Mouse (Mus musculus) hindbrain, embryonic 13.5 days (tissue): ENCODE results near the gene Tnrc6b. TPM values are rescaled to one million over a fixed set of nuclear protein-coding genes. Genes with fewer than 3 reads are reported as not detected.

Source experiments
- ATAC-seq: fragments of 200-750 bp; cut with Nextera tagmentation; 2 replicates; pipeline ENCODE4 v1.8.0; 2017; ENCODE audit warnings: moderate TSS enrichment; ENCODE audit not compliant: low FRiP score
- H3K27ac ChIP-seq: fragments of 300-500 bp; sonication (generic); 2 replicates; pipeline ENCODE4 v1.5.1; 2015; ENCODE audit warnings: inconsistent platforms, mild to moderate bottlenecking, moderate library complexity
- H3K27me3 ChIP-seq: fragments of 300-500 bp; sonication (generic); 2 replicates; pipeline ENCODE4 v1.6.1; 2015; ENCODE audit warnings: mild to moderate bottlenecking, inconsistent platforms
- H3K36me3 ChIP-seq: fragments of 300-500 bp; sonication (generic); 2 replicates; pipeline ENCODE4 v1.6.1; 2015; ENCODE audit warnings: mild to moderate bottlenecking, inconsistent platforms
- H3K4me1 ChIP-seq: fragments of 300-500 bp; sonication (generic); replicated peaks from 2 replicates; pipeline ENCODE4 v1.6.1; 2015; ENCODE audit warnings: inconsistent platforms
- H3K4me2 ChIP-seq: fragments of 300-500 bp; sonication (generic); 2 replicates; pipeline ENCODE4 v1.6.1; 2015; ENCODE audit warnings: inconsistent platforms, mild to moderate bottlenecking, moderate library complexity
- H3K4me3 ChIP-seq: fragments of 300-500 bp; sonication (generic); 2 replicates; pipeline ENCODE4 v1.5.1; 2015; ENCODE audit warnings: mild to moderate bottlenecking, inconsistent platforms
- H3K9ac ChIP-seq: fragments of 300-500 bp; sonication (generic); 2 replicates; pipeline ENCODE4 v1.6.1; 2015; ENCODE audit warnings: mild to moderate bottlenecking, inconsistent platforms
- H3K9me3 ChIP-seq: fragments of 300-500 bp; sonication (generic); 2 replicates; pipeline ENCODE4 v1.6.1; 2016; ENCODE audit warnings: inconsistent platforms
- WGBS: fragments of 180-500 bp; shearing (Covaris S2); methylation state at CpG from one replicate; pipeline ENCODE4 v1.1.7; 2015; 5-methylcytosine and 5-hydroxymethylcytosine counted together
- polyA plus RNA-seq: library from polyadenylated mRNA; unstranded; fragments of >200 nt; fragmentation: Nextera tagmentation; extraction: Ambion mirVana; gene quantifications from 2 replicates; pipeline ENCODE4 v1.2.1, GENCODE M21; 2015

The Tnrc6b gene
- polyA plus RNA-seq, 1 experiment from 2014 or later: 45.2 TPM

GRCm38 (mm10) chr15:80941468-80942040 is 230.4 kb downstream of the Tnrc6b start:
- Histone ChIP-seq H3K9me3 (no peaks in the 10 kb centered on the region), H3K4me3 (no peak overlapping the region), H3K27ac (no peak overlapping the region), H3K27me3 (no peaks in the 10 kb centered on the region), H3K4me1 (no peaks in the 10 kb centered on the region), H3K9ac (no peak overlapping the region), H3K4me2 (no peak overlapping the region), H3K36me3 (peaks cover 24% of the 10 kb centered on the region)
- 89% methylated on average over 6 of the region's 6 CpGs for WGBS
- ATAC-seq: no peak

- WGBS: 61% methylated on average over 3 of the region's 3 CpGs
- no peak for ATAC-seq
- Histone ChIP-seq H3K4me3 (no peak overlapping the region), H3K27ac (no peak overlapping the region), H3K9ac (no peak overlapping the region), H3K27me3 (no peaks in the 10 kb centered on the region), H3K9me3 (no peaks in the 10 kb centered on the region), H3K4me2 (no peak overlapping the region), H3K4me1 (peaks cover 18% of the 10 kb centered on the region), H3K36me3 (peaks cover 9% of the 10 kb centered on the region)
Measured at GRCm38 (mm10) chr15:80945851-80946250, 234.7 kb downstream of the Tnrc6b start.

- under 1% methylated on average over 63 of the region's 63 CpGs for WGBS
- Histone ChIP-seq H3K4me1 (peaks cover 18% of the 10 kb centered on the region), H3K4me3 (peak within 1 kb of the TSS; percentile 85), H3K27ac (peak within 1 kb of the TSS; percentile 76), H3K9ac (peak within 1 kb of the TSS; percentile 79), H3K4me2 (peak within 1 kb of the TSS; percentile 73), H3K9me3 (no peaks in the 10 kb centered on the region), H3K27me3 (no peaks in the 10 kb centered on the region), H3K36me3 (peaks cover 16% of the 10 kb centered on the region)
- ATAC-seq: peak; percentile 95
Measured at GRCm38 (mm10) chr15:80948145-80949135, 237.3 kb downstream of the Tnrc6b start, which contains the start of gene Adsl. Gene Adsl, plus strand, starts transcription at chr15:80948490.

GRCm38 (mm10) chr15:80949431-80949830 is 238.3 kb downstream of the Tnrc6b start:
- no peak for ATAC-seq
- Histone ChIP-seq H3K9ac (peak overlapping the region; percentile 79; the same call in 1 of the 2 replicates), H3K27ac (no peak overlapping the region), H3K4me1 (peaks cover 18% of the 10 kb centered on the region), H3K9me3 (no peaks in the 10 kb centered on the region), H3K36me3 (peaks cover 23% of the 10 kb centered on the region), H3K27me3 (no peaks in the 10 kb centered on the region), H3K4me2 (peak overlapping the region; percentile 73), H3K4me3 (peak overlapping the region; percentile 85)
- WGBS: 55% methylated on average over 4 of the region's 4 CpGs

GRCm38 (mm10) chr15:80950055-80950454 is 238.9 kb downstream of the Tnrc6b start:
- no peak overlapping the region for H3K9ac ChIP-seq
- peaks cover 28% of the 10 kb centered on the region for H3K36me3 ChIP-seq
- WGBS: 87% methylated on average over 7 of the region's 7 CpGs
- H3K9me3 ChIP-seq: no peaks in the 10 kb centered on the region
- peaks cover 18% of the 10 kb centered on the region for H3K4me1 ChIP-seq
- no peaks in the 10 kb centered on the region for H3K27me3 ChIP-seq
- no peak overlapping the region for H3K4me3 ChIP-seq
- no peak overlapping the region for H3K4me2 ChIP-seq
- ATAC-seq: no peak
- no peak overlapping the region for H3K27ac ChIP-seq

- no peak overlapping the region for H3K4me3 ChIP-seq
- no peak overlapping the region for H3K9ac ChIP-seq
- no peak overlapping the region for H3K27ac ChIP-seq
- H3K9me3 ChIP-seq: no peaks in the 10 kb centered on the region
- no peak overlapping the region for H3K4me2 ChIP-seq
- H3K36me3 ChIP-seq: peaks cover 58% of the 10 kb centered on the region
- H3K27me3 ChIP-seq: no peaks in the 10 kb centered on the region
- WGBS: 93% methylated on average over 9 of the region's 9 CpGs
- ATAC-seq: no peak
- peaks cover 14% of the 10 kb centered on the region for H3K4me1 ChIP-seq
Measured at GRCm38 (mm10) chr15:80953971-80954370, 242.9 kb downstream of the Tnrc6b start.

GRCm38 (mm10) chr15:80954861-80955260 is 243.7 kb downstream of the Tnrc6b start:
- 84% methylated on average over 3 of the region's 3 CpGs for WGBS
- no peak for ATAC-seq

GRCm38 (mm10) chr15:80955836-80956438 is 244.8 kb downstream of the Tnrc6b start:
- Histone ChIP-seq H3K27me3 (no peaks in the 10 kb centered on the region), H3K9me3 (no peaks in the 10 kb centered on the region), H3K9ac (no peak overlapping the region), H3K4me1 (no peaks in the 10 kb centered on the region), H3K27ac (no peak overlapping the region), H3K36me3 (peaks cover 78% of the 10 kb centered on the region), H3K4me3 (no peak overlapping the region), H3K4me2 (no peak overlapping the region)
- WGBS: 96% methylated on average over 12 of the region's 12 CpGs
- no peak for ATAC-seq

More at GRCm38 (mm10) chr15:80954861-80955260, 243.7 kb downstream of the Tnrc6b start:
- Histone ChIP-seq H3K27ac (no peak overlapping the region), H3K36me3 (peaks cover 67% of the 10 kb centered on the region), H3K4me3 (no peak overlapping the region), H3K27me3 (no peaks in the 10 kb centered on the region), H3K9me3 (no peaks in the 10 kb centered on the region), H3K9ac (no peak overlapping the region), H3K4me2 (no peak overlapping the region), H3K4me1 (peaks cover 5% of the 10 kb centered on the region)

- Histone ChIP-seq H3K9ac (no peak overlapping the region), H3K9me3 (no peaks in the 10 kb centered on the region), H3K27ac (no peak overlapping the region), H3K36me3 (peaks cover 58% of the 10 kb centered on the region), H3K4me2 (no peak overlapping the region), H3K27me3 (no peaks in the 10 kb centered on the region), H3K4me1 (no peaks in the 10 kb centered on the region), H3K4me3 (no peak overlapping the region)
- 93% methylated on average over 1 of the region's 1 CpGs for WGBS
- ATAC-seq: no peak
Measured at GRCm38 (mm10) chr15:80969371-80969770, 258.3 kb downstream of the Tnrc6b start.

- Histone ChIP-seq H3K27me3 (no peaks in the 10 kb centered on the region), H3K4me3 (no peak overlapping the region), H3K4me2 (no peak overlapping the region), H3K36me3 (peaks cover 15% of the 10 kb centered on the region), H3K9ac (no peak overlapping the region), H3K9me3 (no peaks in the 10 kb centered on the region), H3K27ac (no peak overlapping the region), H3K4me1 (peaks cover 15% of the 10 kb centered on the region)
- WGBS: 57% methylated on average over 5 of the region's 5 CpGs
- no peak for ATAC-seq
Measured at GRCm38 (mm10) chr15:80974311-80974710, 263.2 kb downstream of the Tnrc6b start.

GRCm38 (mm10) chr15:80975666-80976065 is 264.6 kb downstream of the Tnrc6b start:
- WGBS: 90% methylated on average over 3 of the region's 3 CpGs

More at GRCm38 (mm10) chr15:80975666-80976065, 264.6 kb downstream of the Tnrc6b start:
- Histone ChIP-seq H3K27me3 (no peaks in the 10 kb centered on the region), H3K9ac (no peak overlapping the region), H3K4me1 (peaks cover 20% of the 10 kb centered on the region), H3K9me3 (no peaks in the 10 kb centered on the region), H3K36me3 (peaks cover 1% of the 10 kb centered on the region; the same call in 1 of the 2 replicates), H3K4me3 (no peak overlapping the region), H3K27ac (no peak overlapping the region), H3K4me2 (no peak overlapping the region)
- no peak for ATAC-seq
